Mouse (Mus musculus): Measurements from ENCODE around the gene Heyl. TPM values are rescaled to one million over a fixed set of nuclear protein-coding genes. Genes with fewer than 3 reads are reported as not detected.

The Heyl gene
- 10 to 100 TPM; 19.1 to 21.3 TPM for total RNA-seq (2021)

GRCm38 (mm10) chr4:123233492-123234084 lies at the start of gene Heyl:
Heyl (plus strand) TSS chr4:123233556.
- intact Hi-C loops (cut with DNase I): no loop called here
- peak; percentile 74 for DNase-seq (ENCODE audit: low spot score)

GRCm38 (mm10) chr4:123184816-123185215 lies 48.5 kb upstream of the Heyl start:
- DNase-seq (ENCODE audit: low spot score): no peak
- intact Hi-C loops (cut with DNase I): no loop called here

- intact Hi-C loops (cut with DNase I): no loop called here
- DNase-seq (ENCODE audit: low spot score): no peak
Measured at GRCm38 (mm10) chr4:123192336-123192735, 41.0 kb upstream of the Heyl start.

GRCm38 (mm10) chr4:123193791-123194190 lies 39.6 kb upstream of the Heyl start:
- intact Hi-C loops (cut with DNase I): no loop called here

GRCm38 (mm10) chr4:123196695-123197094 lies 36.7 kb upstream of the Heyl start:
- intact Hi-C loops (cut with DNase I): no loop called here
- no peak for DNase-seq (ENCODE audit: low spot score)

More at GRCm38 (mm10) chr4:123193791-123194190, 39.6 kb upstream of the Heyl start:
- DNase-seq (ENCODE audit: low spot score): no peak

- peak; percentile 29 for DNase-seq (ENCODE audit: low spot score)
Measured at GRCm38 (mm10) chr4:123200771-123201185, 32.6 kb upstream of the Heyl start.

GRCm38 (mm10) chr4:123201186-123202093 lies 31.9 kb upstream of the Heyl start, which contains the start of gene Nt5c1a:
Nt5c1a (plus strand) TSS chr4:123201504.
- peak; percentile 29 for DNase-seq (ENCODE audit: low spot score)
- intact Hi-C loops (cut with DNase I): no loop called here

More at GRCm38 (mm10) chr4:123200771-123201185, 32.6 kb upstream of the Heyl start:
- intact Hi-C loops (cut with DNase I): loop anchor here (1.0 kb wide), 1 partner anchor 45 kb away; no protein-coding TSS in a partner anchor

- intact Hi-C loops (cut with DNase I): no loop called here
- DNase-seq (ENCODE audit: low spot score): no peak
Measured at GRCm38 (mm10) chr4:123202094-123202420, 31.3 kb upstream of the Heyl start.

GRCm38 (mm10) chr4:123207337-123207736 lies 26.0 kb upstream of the Heyl start:
- DNase-seq (ENCODE audit: low spot score): no peak
- intact Hi-C loops (cut with DNase I): no loop called here

- intact Hi-C loops (cut with DNase I): no loop called here
Measured at GRCm38 (mm10) chr4:123210996-123211395, 22.4 kb upstream of the Heyl start.

GRCm38 (mm10) chr4:123211453-123211852 lies 21.9 kb upstream of the Heyl start:
- intact Hi-C loops (cut with DNase I): no loop called here
- DNase-seq (ENCODE audit: low spot score): no peak

More at GRCm38 (mm10) chr4:123210996-123211395, 22.4 kb upstream of the Heyl start:
- DNase-seq (ENCODE audit: low spot score): no peak

- no peak for DNase-seq (ENCODE audit: low spot score)
- intact Hi-C loops (cut with DNase I): no loop called here
Measured at GRCm38 (mm10) chr4:123212330-123212729, 21.0 kb upstream of the Heyl start.

GRCm38 (mm10) chr4:123213975-123214374 lies 19.4 kb upstream of the Heyl start:
- intact Hi-C loops (cut with DNase I): no loop called here

GRCm38 (mm10) chr4:123215367-123215766 lies 18.0 kb upstream of the Heyl start:
- intact Hi-C loops (cut with DNase I): loop anchor here (5.0 kb wide), 1 partner anchor 58 kb away; no protein-coding TSS in a partner anchor
- no peak for DNase-seq (ENCODE audit: low spot score)

More at GRCm38 (mm10) chr4:123213975-123214374, 19.4 kb upstream of the Heyl start:
- no peak for DNase-seq (ENCODE audit: low spot score)

GRCm38 (mm10) chr4:123216782-123217181 lies 16.6 kb upstream of the Heyl start:
- no peak for DNase-seq (ENCODE audit: low spot score)
- intact Hi-C loops (cut with DNase I): loop anchor here (5.0 kb wide), 1 partner anchor 59 kb away; no protein-coding TSS in a partner anchor

GRCm38 (mm10) chr4:123219720-123220357 lies 13.5 kb upstream of the Heyl start:
- no peak for DNase-seq (ENCODE audit: low spot score)
- intact Hi-C loops (cut with DNase I): loop anchor here (1.0 to 5.0 kb wide), 2 partner anchors 34 to 63 kb away; no protein-coding TSS in a partner anchor

- DNase-seq (ENCODE audit: low spot score): no peak
- intact Hi-C loops (cut with DNase I): no loop called here
Measured at GRCm38 (mm10) chr4:123220637-123221036, 12.7 kb upstream of the Heyl start.

- no peak for DNase-seq (ENCODE audit: low spot score)
- intact Hi-C loops (cut with DNase I): no loop called here
Measured at GRCm38 (mm10) chr4:123223309-123223708, 10.0 kb upstream of the Heyl start.

GRCm38 (mm10) chr4:123225718-123226403 lies 7.5 kb upstream of the Heyl start:
- intact Hi-C loops (cut with DNase I): no loop called here
- DNase-seq (ENCODE audit: low spot score): peak; percentile 69

GRCm38 (mm10) chr4:123227707-123228106 lies 5.6 kb upstream of the Heyl start:
- peak; percentile 79 for DNase-seq (ENCODE audit: low spot score)
- intact Hi-C loops (cut with DNase I): no loop called here
